Mouse (Mus musculus) kidney, embryonic 16.5 days (tissue): ENCODE measurements around the gene Wdr95. TPM values are rescaled to one million over a fixed set of nuclear protein-coding genes. Genes with fewer than 3 reads are reported as not detected.

Experiments used
- ATAC-seq: fragments of 200-750 bp; cut with Nextera tagmentation; 2 replicates; pipeline ENCODE4 v1.8.0; 2017; ENCODE audit warnings: moderate TSS enrichment; ENCODE audit not compliant: low FRiP score, low TSS enrichment
- H3K27ac ChIP-seq: fragments of 300-500 bp; sonication (generic); 2 replicates; pipeline ENCODE4 v1.5.1; 2014; ENCODE audit warnings: low read length
- H3K27me3 ChIP-seq: fragments of 300-500 bp; sonication (generic); 2 replicates; pipeline ENCODE4 v1.6.1; 2014; ENCODE audit warnings: low read length, control low read depth, mixed read lengths; ENCODE audit not compliant: insufficient read depth
- H3K36me3 ChIP-seq: fragments of 300-500 bp; sonication (generic); 2 replicates; pipeline ENCODE4 v1.6.1; 2014; ENCODE audit warnings: low read length, control low read depth, mixed read lengths; ENCODE audit not compliant: insufficient read depth
- H3K4me1 ChIP-seq: fragments of 300-500 bp; sonication (generic); 2 replicates; pipeline ENCODE4 v1.6.1; 2014; ENCODE audit warnings: low read length, control low read depth, mixed read lengths; ENCODE audit not compliant: insufficient read depth
- H3K4me2 ChIP-seq: fragments of 300-500 bp; sonication (generic); replicated peaks from 2 replicates; pipeline ENCODE4 v1.6.1; 2014; ENCODE audit warnings: low read depth, low read length
- H3K4me3 ChIP-seq: fragments of 300-500 bp; sonication (generic); 2 replicates; pipeline ENCODE4 v1.5.1; 2014; ENCODE audit warnings: mild to moderate bottlenecking, low read length
- H3K9ac ChIP-seq: fragments of 300-500 bp; sonication (generic); replicated peaks from 2 replicates; pipeline ENCODE4 v1.6.1; 2014; ENCODE audit warnings: low read length
- H3K9me3 ChIP-seq: fragments of 300-500 bp; sonication (generic); 2 replicates; pipeline ENCODE4 v1.6.1; 2016; ENCODE audit warnings: low read length, control low read depth
- WGBS: fragments of 180-500 bp; shearing (Covaris S2); extraction: QIAGEN DNeasy Blood & Tissue Kit; methylation state at CpG from one replicate; pipeline ENCODE4 v1.1.7; 2014; 5-methylcytosine and 5-hydroxymethylcytosine counted together
- polyA plus RNA-seq: library from polyadenylated mRNA; unstranded; fragments of >200 nt; fragmentation: Nextera tagmentation; extraction: Ambion mirVana; gene quantifications from 2 replicates; pipeline ENCODE4 v1.2.1, GENCODE M21; 2015

Gene Wdr95
- polyA plus RNA-seq, 1 experiment from 2014 or later: not detected

- no peak overlapping the region for H3K27ac ChIP-seq
- no peak overlapping the region for H3K4me2 ChIP-seq
- WGBS: 83% methylated on average over 11 of the region's 11 CpGs
- H3K27me3 ChIP-seq: no peaks in the 10 kb centered on the region
- peaks cover 16% of the 10 kb centered on the region for H3K4me1 ChIP-seq
- no peak overlapping the region for H3K4me3 ChIP-seq
- H3K36me3 ChIP-seq: no peaks in the 10 kb centered on the region
- no peak for ATAC-seq
- no peaks in the 10 kb centered on the region; the same call in 1 of the 2 replicates for H3K9me3 ChIP-seq
- H3K9ac ChIP-seq: no peak overlapping the region
Observed at GRCm38 (mm10) chr5:149587327-149587895, 58.9 kb downstream of the Wdr95 start.

GRCm38 (mm10) chr5:149588814-149589534 lies 60.5 kb downstream of the Wdr95 start:
- Histone ChIP-seq H3K4me3 (no peak overlapping the region), H3K9me3 (no peaks in the 10 kb centered on the region; the same call in 1 of the 2 replicates), H3K36me3 (no peaks in the 10 kb centered on the region), H3K4me1 (peaks cover 16% of the 10 kb centered on the region), H3K27me3 (no peaks in the 10 kb centered on the region), H3K9ac (no peak overlapping the region), H3K4me2 (no peak overlapping the region), H3K27ac (peak overlapping the region; percentile 5; the same call in 1 of the 2 replicates)
- ATAC-seq: no peak
- WGBS: 39% methylated on average over 7 of the region's 7 CpGs

- no peak overlapping the region for H3K9ac ChIP-seq
- H3K4me3 ChIP-seq: no peak overlapping the region
- no peaks in the 10 kb centered on the region for H3K27me3 ChIP-seq
- no peak overlapping the region for H3K27ac ChIP-seq
- no peaks in the 10 kb centered on the region; the same call in none of the 2 replicates for H3K9me3 ChIP-seq
- WGBS: 64% methylated on average over 3 of the region's 3 CpGs
- no peaks in the 10 kb centered on the region for H3K36me3 ChIP-seq
- H3K4me2 ChIP-seq: no peak overlapping the region
- no peak for ATAC-seq
- peaks cover 16% of the 10 kb centered on the region for H3K4me1 ChIP-seq
Observed at GRCm38 (mm10) chr5:149589932-149590331, 61.5 kb downstream of the Wdr95 start.

- Histone ChIP-seq H3K4me2 (no peak overlapping the region), H3K9ac (no peak overlapping the region), H3K27me3 (no peaks in the 10 kb centered on the region), H3K27ac (no peak overlapping the region), H3K9me3 (no peaks in the 10 kb centered on the region; the same call in none of the 2 replicates), H3K4me3 (no peak overlapping the region), H3K36me3 (no peaks in the 10 kb centered on the region), H3K4me1 (0 out of 2 replicates have a peak, but pooled peaks cover 4% of the 10 kb centered on the region)
- WGBS: 88% methylated on average over 3 of the region's 3 CpGs
- ATAC-seq: no peak
Observed at GRCm38 (mm10) chr5:149594215-149594614, 65.7 kb downstream of the Wdr95 start.

- no peaks in the 10 kb centered on the region for H3K36me3 ChIP-seq
Observed at GRCm38 (mm10) chr5:149597351-149597750, 68.9 kb downstream of the Wdr95 start.

GRCm38 (mm10) chr5:149601996-149602395 lies 73.5 kb downstream of the Wdr95 start:
- Histone ChIP-seq H3K4me2 (no peak overlapping the region), H3K4me3 (no peak overlapping the region), H3K27me3 (no peaks in the 10 kb centered on the region), H3K27ac (no peak overlapping the region), H3K9ac (no peak overlapping the region), H3K4me1 (no peaks in the 10 kb centered on the region), H3K36me3 (no peaks in the 10 kb centered on the region), H3K9me3 (no peaks in the 10 kb centered on the region)
- WGBS: 94% methylated on average over 3 of the region's 3 CpGs
- no peak for ATAC-seq

More at GRCm38 (mm10) chr5:149597351-149597750, 68.9 kb downstream of the Wdr95 start:
- H3K27me3 ChIP-seq: no peaks in the 10 kb centered on the region
- ATAC-seq: no peak
- H3K4me1 ChIP-seq: no peaks in the 10 kb centered on the region
- no peak overlapping the region for H3K9ac ChIP-seq
- no peak overlapping the region for H3K4me2 ChIP-seq
- no peaks in the 10 kb centered on the region; the same call in none of the 2 replicates for H3K9me3 ChIP-seq
- H3K4me3 ChIP-seq: no peak overlapping the region
- WGBS: 47% methylated on average over 18 of the region's 18 CpGs
- no peak overlapping the region for H3K27ac ChIP-seq

- Histone ChIP-seq H3K9ac (no peak overlapping the region), H3K4me3 (no peak overlapping the region), H3K27me3 (no peaks in the 10 kb centered on the region), H3K9me3 (no peaks in the 10 kb centered on the region), H3K27ac (no peak overlapping the region), H3K4me1 (no peaks in the 10 kb centered on the region), H3K4me2 (no peak overlapping the region), H3K36me3 (no peaks in the 10 kb centered on the region)
- no peak for ATAC-seq
- WGBS: 71% methylated on average over 3 of the region's 3 CpGs
Observed at GRCm38 (mm10) chr5:149603241-149603640, 74.8 kb downstream of the Wdr95 start.

GRCm38 (mm10) chr5:149607083-149607720 lies 78.7 kb downstream of the Wdr95 start:
- Histone ChIP-seq H3K27ac (no peak overlapping the region), H3K4me2 (no peak overlapping the region), H3K4me1 (no peaks in the 10 kb centered on the region), H3K4me3 (no peak overlapping the region), H3K27me3 (no peaks in the 10 kb centered on the region), H3K9ac (no peak overlapping the region), H3K36me3 (no peaks in the 10 kb centered on the region), H3K9me3 (no peaks in the 10 kb centered on the region)
- 75% methylated on average over 8 of the region's 8 CpGs for WGBS
- ATAC-seq: no peak

GRCm38 (mm10) chr5:149611476-149612164 lies 83.1 kb downstream of the Wdr95 start:
- 48% methylated on average over 16 of the region's 16 CpGs for WGBS
- Histone ChIP-seq H3K4me2 (no peak overlapping the region), H3K27ac (no peak overlapping the region), H3K9ac (no peak overlapping the region), H3K9me3 (no peaks in the 10 kb centered on the region), H3K27me3 (no peaks in the 10 kb centered on the region), H3K4me1 (no peaks in the 10 kb centered on the region), H3K36me3 (peaks cover 13% of the 10 kb centered on the region), H3K4me3 (no peak overlapping the region)
- 0 out of 2 replicates have a peak, but pooled peaks have one; percentile 31 for ATAC-seq
